Mouse (Mus musculus) liver (tissue): Measurements from ENCODE around the gene Afg1l.

Experiments used
- DNase-seq: peaks from one replicate; pipeline ENCODE4 v3.0.0-alpha.2; 2020; ENCODE audit warnings: mixed read lengths

Afg1l gene

GRCm38 (mm10) chr10:42476774-42477475, 1.4 kb downstream of the Afg1l start:
- DNase-seq, result no peak

GRCm38 (mm10) chr10:42474946-42475514, 3.3 kb downstream of the Afg1l start:
- no peak for DNase-seq

GRCm38 (mm10) chr10:42464805-42465204, 13.6 kb downstream of the Afg1l start:
- DNase-seq, result peak; percentile 25

GRCm38 (mm10) chr10:42464224-42464623, 14.1 kb downstream of the Afg1l start:
- DNase-seq, result no peak

- DNase-seq, result no peak
Measured at GRCm38 (mm10) chr10:42457557-42458191, 20.7 kb downstream of the Afg1l start.

- no peak for DNase-seq
Measured at GRCm38 (mm10) chr10:42455981-42456380, 22.4 kb downstream of the Afg1l start.

- DNase-seq, result no peak
Measured at GRCm38 (mm10) chr10:42454690-42455089, 23.7 kb downstream of the Afg1l start.

- no peak for DNase-seq
Measured at GRCm38 (mm10) chr10:42454266-42454665, 24.1 kb downstream of the Afg1l start.

- no peak for DNase-seq
Measured at GRCm38 (mm10) chr10:42449672-42450071, 28.7 kb downstream of the Afg1l start.

GRCm38 (mm10) chr10:42448371-42448770, 30.0 kb downstream of the Afg1l start:
- no peak for DNase-seq

- no peak for DNase-seq
Measured at GRCm38 (mm10) chr10:42446145-42446544, 32.2 kb downstream of the Afg1l start.

- DNase-seq, result no peak
Measured at GRCm38 (mm10) chr10:42436842-42437805, 41.2 kb downstream of the Afg1l start.

- no peak for DNase-seq
Measured at GRCm38 (mm10) chr10:42417530-42418174, 60.7 kb downstream of the Afg1l start.

GRCm38 (mm10) chr10:42415821-42416470, 62.4 kb downstream of the Afg1l start:
- DNase-seq, result no peak

GRCm38 (mm10) chr10:42410748-42411537, 67.4 kb downstream of the Afg1l start:
- no peak for DNase-seq

GRCm38 (mm10) chr10:42390436-42390835, 87.9 kb downstream of the Afg1l start:
- no peak for DNase-seq

- no peak for DNase-seq
Measured at GRCm38 (mm10) chr10:42388181-42388580, 90.2 kb downstream of the Afg1l start.

GRCm38 (mm10) chr10:42384946-42385644, 93.3 kb downstream of the Afg1l start:
- no peak for DNase-seq

- no peak for DNase-seq
Measured at GRCm38 (mm10) chr10:42383708-42384107, 94.7 kb downstream of the Afg1l start.

- DNase-seq, result no peak
Measured at GRCm38 (mm10) chr10:42364216-42364615, 114.1 kb downstream of the Afg1l start.
